Mouse (Mus musculus) heart, embryonic 11.5 days (tissue): ENCODE results near the gene Derl3. TPM values are rescaled to one million over a fixed set of nuclear protein-coding genes. Genes with fewer than 3 reads are reported as not detected.

Experiments
- ATAC-seq: fragments of 200-750 bp; cut with Nextera tagmentation; replicated peaks from 2 replicates; pipeline ENCODE4 v1.8.0; 2017; ENCODE audit warnings: moderate library complexity; ENCODE audit not compliant: insufficient number of reproducible peaks, low FRiP score, low TSS enrichment
- H3K27ac ChIP-seq: fragments of 300-500 bp; sonication (generic); 2 replicates; pipeline ENCODE4 v1.5.1; 2014; ENCODE audit warnings: mild to moderate bottlenecking, low read depth, low read length
- H3K27me3 ChIP-seq: fragments of 300-500 bp; sonication (generic); 2 replicates; pipeline ENCODE4 v1.6.1; 2014; ENCODE audit warnings: mild to moderate bottlenecking, low read length, mixed read lengths; ENCODE audit not compliant: control insufficient read depth, insufficient read depth
- H3K36me3 ChIP-seq: fragments of 300-500 bp; sonication (generic); 2 replicates; pipeline ENCODE4 v1.6.1; 2014; ENCODE audit warnings: mild to moderate bottlenecking, low read length, moderate library complexity, mixed read lengths; ENCODE audit not compliant: control insufficient read depth, insufficient read depth
- H3K4me1 ChIP-seq: fragments of 300-500 bp; sonication (generic); 2 replicates; pipeline ENCODE4 v1.6.1; 2014; ENCODE audit warnings: low read length; ENCODE audit not compliant: control insufficient read depth, insufficient read depth
- H3K4me2 ChIP-seq: fragments of 300-500 bp; sonication (generic); 2 replicates; pipeline ENCODE4 v1.6.1; 2014; ENCODE audit warnings: mild to moderate bottlenecking, moderate library complexity
- H3K4me3 ChIP-seq: fragments of 300-500 bp; sonication (generic); 2 replicates; pipeline ENCODE4 v1.5.1; 2014; ENCODE audit warnings: low read depth, low read length
- H3K9ac ChIP-seq: fragments of 300-500 bp; sonication (generic); 2 replicates; pipeline ENCODE4 v1.6.1; 2014; ENCODE audit warnings: mild to moderate bottlenecking, low read depth, low read length, moderate library complexity
- H3K9me3 ChIP-seq: fragments of 300-500 bp; sonication (generic); replicated peaks from 2 replicates; pipeline ENCODE4 v1.6.1; 2016; ENCODE audit warnings: low read length; ENCODE audit not compliant: control insufficient read depth
- WGBS: fragments of 180-500 bp; shearing (Covaris S2); extraction: QIAGEN DNeasy Blood & Tissue Kit; methylation state at CpG from one replicate; pipeline ENCODE4 v1.1.7; 2014; ENCODE audit not compliant: insufficient replicate concordance; 5-methylcytosine and 5-hydroxymethylcytosine counted together
- polyA plus RNA-seq: library from polyadenylated mRNA; unstranded; fragments of >200 nt; fragmentation: Nextera tagmentation; extraction: Ambion mirVana; gene quantifications from 2 replicates; pipeline ENCODE4 v1.2.1, GENCODE M21; 2014

Gene Derl3
- polyA plus RNA-seq, 1 experiment from 2014 or later: 3.4 TPM

- 45% methylated on average over 7 of the region's 7 CpGs for WGBS
- no peak for ATAC-seq
- Histone ChIP-seq H3K9me3 (no peaks in the 10 kb centered on the region), H3K36me3 (peaks cover 33% of the 10 kb centered on the region), H3K4me3 (no peak overlapping the region), H3K27ac (peak overlapping the region; percentile 35; the same call in 1 of the 2 replicates), H3K4me1 (peaks cover 26% of the 10 kb centered on the region), H3K9ac (no peak overlapping the region), H3K27me3 (no peaks in the 10 kb centered on the region), H3K4me2 (no peak overlapping the region)
Measured at GRCm38 (mm10) chr10:75915557-75915956, 22.3 kb downstream of the Derl3 start.

DNA sequence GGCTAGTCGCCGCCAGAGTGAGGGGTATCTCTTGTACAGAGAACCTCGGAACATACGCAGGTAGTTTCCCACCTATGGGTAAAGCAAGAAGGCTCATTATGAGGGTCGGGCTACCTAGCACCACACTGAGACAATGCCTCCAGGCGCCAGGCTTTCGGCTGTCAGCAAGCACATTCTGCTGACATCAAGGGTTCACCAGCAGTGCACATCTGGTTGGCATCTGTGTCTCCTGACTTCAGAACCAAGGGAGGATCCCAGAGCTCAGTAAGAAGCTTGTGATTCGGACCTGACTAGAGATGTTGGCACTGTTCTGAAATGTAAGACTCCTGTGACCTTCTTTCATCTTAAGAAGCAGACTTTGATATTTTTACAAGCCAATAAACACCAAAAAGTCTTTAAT is 23.6 kb downstream of the Derl3 start:
- no peak overlapping the region for H3K4me2 ChIP-seq
- H3K9me3 ChIP-seq: no peaks in the 10 kb centered on the region
- H3K4me1 ChIP-seq: peaks cover 26% of the 10 kb centered on the region
- peaks cover 24% of the 10 kb centered on the region for H3K36me3 ChIP-seq
- H3K4me3 ChIP-seq: no peak overlapping the region
- WGBS: 82% methylated on average over 8 of the region's 8 CpGs
- no peaks in the 10 kb centered on the region for H3K27me3 ChIP-seq
- ATAC-seq: no peak
- no peak overlapping the region for H3K9ac ChIP-seq
- H3K27ac ChIP-seq: no peak overlapping the region

GRCm38 (mm10) chr10:75919026-75919425 is 25.8 kb downstream of the Derl3 start:
- H3K27ac ChIP-seq: no peak overlapping the region
- WGBS: 81% methylated on average over 5 of the region's 5 CpGs
- peaks cover 22% of the 10 kb centered on the region for H3K4me1 ChIP-seq
- no peaks in the 10 kb centered on the region for H3K9me3 ChIP-seq
- H3K4me2 ChIP-seq: no peak overlapping the region
- no peaks in the 10 kb centered on the region for H3K27me3 ChIP-seq
- H3K9ac ChIP-seq: no peak overlapping the region
- no peak for ATAC-seq
- H3K36me3 ChIP-seq: peaks cover 17% of the 10 kb centered on the region
- no peak overlapping the region for H3K4me3 ChIP-seq

GRCm38 (mm10) chr10:75921026-75921725 is 28.0 kb downstream of the Derl3 start, which contains the start of gene Smarcb1:
Smarcb1 (minus strand) TSS chr10:75921617.
- Histone ChIP-seq H3K27ac (peak within 1 kb of the TSS; percentile 76), H3K4me1 (peaks cover 16% of the 10 kb centered on the region), H3K4me2 (peak within 1 kb of the TSS; percentile 87), H3K9me3 (no peaks in the 10 kb centered on the region), H3K36me3 (peaks cover 3% of the 10 kb centered on the region), H3K27me3 (no peaks in the 10 kb centered on the region), H3K9ac (peak within 1 kb of the TSS; percentile 92), H3K4me3 (peak within 1 kb of the TSS; percentile 66)
- WGBS: under 1% methylated on average over 76 of the region's 76 CpGs
- ATAC-seq: peak; percentile 86

DNA sequence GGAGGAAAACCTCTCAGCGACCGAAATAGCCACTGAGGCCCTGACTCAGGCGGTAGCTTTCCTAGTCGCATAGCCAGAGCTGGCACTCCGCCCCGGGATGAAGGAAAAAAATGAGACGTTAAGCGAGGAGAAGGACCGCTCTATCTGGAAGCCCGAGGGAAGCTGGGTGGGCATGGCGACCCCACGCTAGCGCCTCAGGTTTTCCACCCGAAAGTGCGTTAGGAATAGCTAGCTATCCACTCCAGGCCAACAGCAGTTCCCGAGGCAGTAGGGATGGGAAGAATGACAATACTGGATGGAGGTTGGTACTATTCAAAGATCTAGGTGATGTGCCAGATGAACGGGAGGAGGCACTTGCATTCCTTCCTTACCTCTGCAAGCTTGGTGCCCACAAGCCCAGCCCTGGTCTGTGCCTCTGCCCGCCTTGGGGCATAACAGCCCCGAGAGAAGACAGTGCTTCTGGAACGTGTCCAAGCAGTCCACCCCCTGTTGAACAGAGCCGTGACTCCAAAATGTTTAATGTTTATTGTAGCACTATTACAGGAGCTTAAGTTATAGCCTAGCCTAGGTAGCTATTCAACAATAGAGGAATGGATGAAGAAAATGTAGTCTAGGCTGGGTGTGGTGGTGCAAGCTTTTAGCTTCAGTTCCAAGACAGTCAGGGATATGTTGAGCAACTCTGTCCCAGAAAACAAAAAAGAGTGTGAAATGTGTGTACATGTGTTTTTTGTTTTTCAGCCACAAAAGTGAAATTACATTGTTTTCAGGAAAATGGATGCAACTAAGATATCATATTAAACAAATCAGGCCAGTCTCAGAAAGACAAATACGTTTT is 28.7 kb downstream of the Derl3 start:
- Histone ChIP-seq H3K4me2 (peak overlapping the region; percentile 87), H3K9me3 (no peaks in the 10 kb centered on the region), H3K36me3 (no peaks in the 10 kb centered on the region; the same call in 1 of the 2 replicates), H3K27ac (peak overlapping the region; percentile 76), H3K27me3 (peaks cover 4% of the 10 kb centered on the region; the same call in 1 of the 2 replicates), H3K4me1 (peaks cover 14% of the 10 kb centered on the region), H3K4me3 (peak overlapping the region; percentile 66), H3K9ac (peak overlapping the region; percentile 92)
- ATAC-seq: 0 out of 2 replicates have a peak, but pooled peaks have one; percentile 32
- 6% methylated on average over 22 of the region's 22 CpGs for WGBS

GRCm38 (mm10) chr10:75924324-75924723 is 31.1 kb downstream of the Derl3 start:
- no peak for ATAC-seq
- Histone ChIP-seq H3K4me1 (peaks cover 10% of the 10 kb centered on the region), H3K27ac (no peak overlapping the region), H3K9ac (no peak overlapping the region), H3K9me3 (no peaks in the 10 kb centered on the region), H3K36me3 (no peaks in the 10 kb centered on the region), H3K4me2 (no peak overlapping the region), H3K27me3 (peaks cover 10% of the 10 kb centered on the region; the same call in 1 of the 2 replicates), H3K4me3 (no peak overlapping the region)
- 46% methylated on average over 2 of the region's 2 CpGs for WGBS

- ATAC-seq: no peak
- H3K36me3 ChIP-seq: no peaks in the 10 kb centered on the region
- peaks cover 6% of the 10 kb centered on the region; the same call in 1 of the 2 replicates for H3K4me1 ChIP-seq
- H3K27me3 ChIP-seq: peaks cover 27% of the 10 kb centered on the region
- WGBS: 56% methylated on average over 13 of the region's 13 CpGs
- H3K9me3 ChIP-seq: no peaks in the 10 kb centered on the region
- H3K4me3 ChIP-seq: no peak overlapping the region
- H3K4me2 ChIP-seq: no peak overlapping the region
- H3K27ac ChIP-seq: no peak overlapping the region
- H3K9ac ChIP-seq: no peak overlapping the region
Measured at GRCm38 (mm10) chr10:75926396-75926795, 33.2 kb downstream of the Derl3 start.

DNA sequence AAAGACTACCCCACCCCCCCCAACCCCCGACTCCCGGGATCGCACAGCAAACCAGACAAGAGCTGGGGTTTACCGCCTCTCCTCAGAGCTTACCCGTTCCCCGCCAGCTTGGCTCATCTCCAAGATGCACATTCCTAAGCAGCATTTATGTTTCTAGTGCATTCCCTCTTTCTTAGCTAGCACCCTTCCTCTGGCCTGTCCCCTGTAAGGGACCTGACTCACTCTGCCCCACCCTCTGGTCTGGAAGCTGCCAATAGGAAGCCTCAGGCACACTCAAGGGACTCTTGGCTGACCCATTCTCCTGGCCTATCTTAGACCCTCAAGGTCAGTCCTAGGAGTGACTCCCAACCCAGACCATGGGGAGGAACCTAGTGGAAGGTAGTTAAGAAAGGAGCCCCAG is 37.1 kb downstream of the Derl3 start:
- H3K27me3 ChIP-seq: peaks cover 35% of the 10 kb centered on the region
- H3K4me1 ChIP-seq: peaks cover 7% of the 10 kb centered on the region
- WGBS: 18% methylated on average over 6 of the region's 6 CpGs
- H3K4me3 ChIP-seq: no peak overlapping the region
- no peaks in the 10 kb centered on the region for H3K36me3 ChIP-seq
- H3K27ac ChIP-seq: no peak overlapping the region
- no peak overlapping the region for H3K4me2 ChIP-seq
- no peak overlapping the region for H3K9ac ChIP-seq
- H3K9me3 ChIP-seq: no peaks in the 10 kb centered on the region
- no peak for ATAC-seq
